Mouse (Mus musculus) bone marrow macrophage, adult 2 months (primary cell): ENCODE data around the gene Tmeff2.

ENCODE experiments used
- CTCF ChIP-seq: IDR thresholded peaks from 2 replicates; pipeline ENCODE4 v1.5.1; 2012; ENCODE audit warnings: low read depth, mild to moderate bottlenecking, low read length, moderate library complexity
- POLR2A ChIP-seq: IDR thresholded peaks from 2 replicates; pipeline ENCODE4 v1.6.1; 2012; ENCODE audit warnings: mild to moderate bottlenecking, low read depth, low read length, borderline replicate concordance

GRCm38 (mm10) chr1:50970853-50971252 is 70.4 kb downstream of the Tmeff2 start:
- TF ChIP-seq POLR2A (no peak), CTCF (no peak)
